Mouse (Mus musculus): ENCODE data around the gene Hectd1.
A peak's percentile ranks its signal among the peaks of the same experiment; 100 is the strongest.

Gene Hectd1

GRCm38 (mm10) chr12:51843576-51844520, 14.5 kb upstream of the Hectd1 start:
- peak; percentile 17 for DNase-seq (ENCODE audit: low spot score)

GRCm38 (mm10) chr12:51842081-51842864, 12.9 kb upstream of the Hectd1 start:
- DNase-seq (ENCODE audit: low spot score): no peak

- DNase-seq (ENCODE audit: low spot score): no peak
Observed at GRCm38 (mm10) chr12:51839856-51840255, 10.5 kb upstream of the Hectd1 start.

GRCm38 (mm10) chr12:51835219-51835618, 5.9 kb upstream of the Hectd1 start:
- no peak for DNase-seq (ENCODE audit: low spot score)

GRCm38 (mm10) chr12:51831931-51832330, 2.6 kb upstream of the Hectd1 start:
- no peak for DNase-seq (ENCODE audit: low spot score)

GRCm38 (mm10) chr12:51831296-51831695, 2.0 kb upstream of the Hectd1 start:
- no peak for DNase-seq (ENCODE audit: low spot score)

- no peak for DNase-seq (ENCODE audit: low spot score)
Observed at GRCm38 (mm10) chr12:51830671-51831070, 1.3 kb upstream of the Hectd1 start.

- DNase-seq (ENCODE audit: low spot score): peak; percentile 63
Observed at GRCm38 (mm10) chr12:51830077-51830402, 704 bp upstream of the Hectd1 start.

- peak; percentile 49 for DNase-seq (ENCODE audit: low spot score)
Observed at GRCm38 (mm10) chr12:51828716-51829289, 533 bp downstream of the Hectd1 start.

GRCm38 (mm10) chr12:51827958-51828650, 1.2 kb downstream of the Hectd1 start:
- DNase-seq (ENCODE audit: low spot score): no peak

GRCm38 (mm10) chr12:51825338-51825737, 4.0 kb downstream of the Hectd1 start:
- DNase-seq (ENCODE audit: low spot score): no peak

- DNase-seq (ENCODE audit: low spot score): peak; percentile 27
Observed at GRCm38 (mm10) chr12:51823311-51823710, 6.0 kb downstream of the Hectd1 start.

GRCm38 (mm10) chr12:51822861-51823260, 6.5 kb downstream of the Hectd1 start:
- DNase-seq (ENCODE audit: low spot score): peak; percentile 34

- DNase-seq (ENCODE audit: low spot score): no peak
Observed at GRCm38 (mm10) chr12:51822236-51822635, 7.1 kb downstream of the Hectd1 start.

GRCm38 (mm10) chr12:51821256-51821655, 8.1 kb downstream of the Hectd1 start:
- DNase-seq (ENCODE audit: low spot score): no peak

- no peak for DNase-seq (ENCODE audit: low spot score)
Observed at GRCm38 (mm10) chr12:51819951-51820498, 9.3 kb downstream of the Hectd1 start.

- no peak for DNase-seq (ENCODE audit: low spot score)
Observed at GRCm38 (mm10) chr12:51817815-51818613, 11.3 kb downstream of the Hectd1 start.

- DNase-seq (ENCODE audit: low spot score): peak; percentile 64
Observed at GRCm38 (mm10) chr12:51811388-51812140, 17.8 kb downstream of the Hectd1 start.

GRCm38 (mm10) chr12:51810564-51810963, 18.8 kb downstream of the Hectd1 start:
- no peak for DNase-seq (ENCODE audit: low spot score)

- DNase-seq (ENCODE audit: low spot score): peak; percentile 31
Observed at GRCm38 (mm10) chr12:51784842-51785241, 44.5 kb downstream of the Hectd1 start.

Measured in adipocyte (in vitro differentiated cells).